Mouse (Mus musculus): ENCODE measurements at regions not wholly inside any gene's neighbourhood (a gene's known extent, or its start where the extent isn't known, plus 50 kb on each side); places are given as distances from the start of the nearest gene placed in this dataset.

- no peak for DNase-seq
Measured at GRCm38 (mm10) chr3:128110406-128110805, 214.3 kb upstream of the Fam241a start.

- no peak for DNase-seq
Measured at GRCm38 (mm10) chr3:128104516-128104915, 208.4 kb upstream of the Fam241a start.

GRCm38 (mm10) chr3:128093046-128093445 lies 196.9 kb upstream of the Fam241a start:
- DNase-seq = no peak

GRCm38 (mm10) chr3:128088207-128088606 lies 192.1 kb upstream of the Fam241a start:
- peak in 1 of 2 experiments; percentile 1 for DNase-seq

- DNase-seq = no peak
Measured at GRCm38 (mm10) chr3:128087163-128087562, 191.0 kb upstream of the Fam241a start.

- DNase-seq = no peak
Measured at GRCm38 (mm10) chr3:128082463-128082862, 186.3 kb upstream of the Fam241a start.

- no peak for DNase-seq
Measured at GRCm38 (mm10) chr3:128081430-128081829, 185.3 kb upstream of the Fam241a start.

- DNase-seq = no peak
Measured at GRCm38 (mm10) chr3:128067861-128068260, 171.7 kb upstream of the Fam241a start.

GRCm38 (mm10) chr3:128054031-128054430 lies 157.9 kb upstream of the Fam241a start:
- no peak for DNase-seq

- no peak for DNase-seq
Measured at GRCm38 (mm10) chr3:128043709-128044108, 147.6 kb upstream of the Fam241a start.

GRCm38 (mm10) chr3:128040407-128041115 lies 144.4 kb upstream of the Fam241a start:
- no peak for DNase-seq

GRCm38 (mm10) chr3:128039185-128039584 lies 143.1 kb upstream of the Fam241a start:
- DNase-seq = no peak

GRCm38 (mm10) chr3:128036538-128036937 lies 140.4 kb upstream of the Fam241a start:
- no peak for DNase-seq

GRCm38 (mm10) chr3:128030352-128030751 lies 134.2 kb upstream of the Fam241a start:
- no peak for DNase-seq

- DNase-seq = no peak
Measured at GRCm38 (mm10) chr3:128029565-128029915, 133.4 kb upstream of the Fam241a start.

GRCm38 (mm10) chr3:128028856-128029564 lies 132.9 kb upstream of the Fam241a start:
- no peak for DNase-seq

- DNase-seq = no peak
Measured at GRCm38 (mm10) chr3:128024856-128025255, 128.7 kb upstream of the Fam241a start.

- no peak for DNase-seq
Measured at GRCm38 (mm10) chr3:128014909-128015308, 118.8 kb upstream of the Fam241a start.

GRCm38 (mm10) chr3:128002905-128003641 lies 106.9 kb upstream of the Fam241a start:
- no peak for DNase-seq

GRCm38 (mm10) chr3:128001924-128002501 lies 105.9 kb upstream of the Fam241a start:
- DNase-seq = peak in 1 of 2 experiments; percentile 5

- no peak for DNase-seq
Measured at GRCm38 (mm10) chr3:127995678-127996077, 99.6 kb upstream of the Fam241a start.

- DNase-seq = peak in 1 of 2 experiments; percentile 2
Measured at GRCm38 (mm10) chr3:127987583-127987982, 91.5 kb upstream of the Fam241a start.

- DNase-seq = no peak
Measured at GRCm38 (mm10) chr3:127985165-127985564, 89.0 kb upstream of the Fam241a start.

All from lung, adult 18-20 months (tissue).